Mouse (Mus musculus) adrenal gland, adult 18-20 months (tissue): ENCODE data around the gene Vmn2r19. TPM values are rescaled to one million over a fixed set of nuclear protein-coding genes. Genes with fewer than 3 reads are reported as not detected.

Experiments
- total RNA-seq, 2 experiments: library from RNA; stranded (reverse); gene quantifications; 1 replicate in 1 of 2; 2 replicates in 1 of 2; pipeline ENCODE4 v1.2.3; 2021

Gene Vmn2r19
- total RNA-seq, 2 experiments from 2014 or later = not detected

Other genes with a start within 250 kb of the Vmn2r19 start
- gene Clec4a2, start 201.9 kb upstream of the Vmn2r19 start, total RNA-seq = 1 to 10 TPM; 3.3 to 4.6 TPM
- gene Clec4b2, start 135.4 kb upstream of the Vmn2r19 start, total RNA-seq = not detected
- 1 to 10 TPM in 1 of 2 experiments, not detected in 1; 1.6 TPM for gene Clec4n, start 78.5 kb upstream of the Vmn2r19 start, total RNA-seq
- 1 to 10 TPM; 1.1 to 2.5 TPM for gene Clec4d, start 46.2 kb upstream of the Vmn2r19 start, total RNA-seq
- gene Clec4e, start 18.5 kb upstream of the Vmn2r19 start, total RNA-seq = under 1 TPM in 1 of 2 experiments, not detected in 1; 0.36 TPM
- gene Vmn2r20, start 109.8 kb downstream of the Vmn2r19 start, total RNA-seq = not detected
- gene Vmn2r21, start 225.1 kb downstream of the Vmn2r19 start, total RNA-seq = not detected